Mouse (Mus musculus): ENCODE results near the gene Muc20. TPM values are rescaled to one million over a fixed set of nuclear protein-coding genes. Genes with fewer than 3 reads are reported as not detected.

The Muc20 gene
- polyA plus RNA-seq, 1 experiment from 2014 or later, result not detected

DNA sequence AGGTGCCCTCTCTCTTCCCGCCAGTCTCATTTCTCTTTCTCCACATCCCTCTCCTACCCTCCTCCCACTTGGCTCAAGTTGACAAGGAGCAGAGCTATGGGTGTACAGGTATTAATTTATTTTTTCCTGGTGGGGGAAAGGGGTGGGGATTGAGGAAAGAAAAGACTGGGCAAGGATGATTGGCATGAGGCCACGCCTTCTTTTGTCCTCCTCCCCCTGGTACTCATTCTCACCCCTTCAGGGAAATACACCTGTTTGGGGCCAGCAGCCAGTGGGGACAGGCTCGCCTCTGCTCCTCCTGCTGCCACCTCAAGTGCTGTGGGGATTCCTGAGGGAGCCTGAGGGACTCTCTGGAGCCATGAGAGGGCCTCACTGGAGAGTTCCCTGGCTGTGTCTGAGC is 61.2 kb downstream of the Muc20 start:
- Histone ChIP-seq H3K4me1 (no peaks in the 10 kb centered on the region), H3K4me2 (no peak overlapping the region), H3K27me3 (no peaks in the 10 kb centered on the region), H3K36me3 (ENCODE audit: poor library complexity, severe bottlenecking) (no peaks in the 10 kb centered on the region), H3K9me3 (replicated peaks) (0 out of 2 replicates have a peak, but pooled peaks cover 7% of the 10 kb centered on the region), H3K4me3 (no peak overlapping the region), H3K27ac (no peak overlapping the region), H3K9ac (no peak overlapping the region)
- WGBS, result 49% methylated on average over 3 of the region's 3 CpGs
- ATAC-seq, result no peak

DNA sequence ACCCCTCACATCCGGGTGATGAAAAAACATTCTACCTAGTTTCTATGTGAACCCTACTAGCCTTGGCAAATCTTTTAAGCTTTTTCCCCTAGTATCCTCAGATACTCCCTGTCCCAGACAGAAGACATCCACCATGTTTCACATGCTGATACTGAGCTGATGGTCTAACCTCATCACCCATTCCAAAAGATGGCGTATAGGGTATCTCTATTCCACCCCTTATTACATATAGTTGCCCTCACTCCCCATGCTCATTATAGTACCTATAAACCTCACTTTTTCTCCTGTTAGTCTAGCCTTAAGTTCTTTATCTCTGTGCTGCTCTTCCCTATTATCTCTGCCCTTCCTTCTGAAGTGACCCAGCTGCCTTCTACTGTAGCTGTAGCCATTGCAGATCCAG is 61.6 kb downstream of the Muc20 start, which contains the start of gene Muc4:
Gene Muc4, plus strand, starts transcription at position 301 of the 400 bp plus-strand sequence.
- H3K27ac ChIP-seq, result no peak within 1 kb of the TSS
- no peaks in the 10 kb centered on the region for H3K27me3 ChIP-seq
- H3K9ac ChIP-seq, result no peak within 1 kb of the TSS
- H3K36me3 ChIP-seq (ENCODE audit: poor library complexity, severe bottlenecking), result no peaks in the 10 kb centered on the region
- no peaks in the 10 kb centered on the region for H3K4me1 ChIP-seq
- H3K4me2 ChIP-seq, result no peak within 1 kb of the TSS
- H3K9me3 ChIP-seq (replicated peaks), result 0 out of 2 replicates have a peak, but pooled peaks cover 7% of the 10 kb centered on the region
- no peak within 1 kb of the TSS for H3K4me3 ChIP-seq
- no peak for ATAC-seq
- 93% methylated on average over 2 of the region's 2 CpGs for WGBS

DNA sequence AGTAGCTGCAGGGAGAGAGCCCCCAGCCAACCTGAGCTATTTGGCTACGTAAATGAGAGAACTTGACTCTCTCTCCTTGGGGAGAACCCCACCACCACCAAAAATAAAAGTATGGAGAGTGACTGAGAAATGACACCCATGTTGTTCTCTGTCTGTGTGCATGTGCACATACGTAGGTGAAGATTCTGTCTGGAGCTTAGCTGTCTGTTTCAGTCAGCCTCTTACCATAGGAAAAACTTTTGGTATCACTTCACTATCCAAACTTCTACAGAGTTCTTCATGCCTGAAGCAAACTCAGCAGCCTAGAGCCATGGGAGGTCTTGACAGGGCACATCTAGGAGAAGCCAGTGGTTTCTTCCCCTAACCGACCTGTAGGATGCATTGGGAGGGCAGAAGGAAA is 64.0 kb downstream of the Muc20 start:
- Histone ChIP-seq H3K4me2 (no peak overlapping the region), H3K27ac (no peak overlapping the region), H3K4me1 (no peaks in the 10 kb centered on the region), H3K9ac (no peak overlapping the region), H3K9me3 (replicated peaks) (0 out of 2 replicates have a peak, but pooled peaks cover 7% of the 10 kb centered on the region), H3K27me3 (no peaks in the 10 kb centered on the region), H3K36me3 (ENCODE audit: poor library complexity, severe bottlenecking) (no peaks in the 10 kb centered on the region), H3K4me3 (no peak overlapping the region)
- 87% methylated on average over 3 of the region's 3 CpGs for WGBS
- ATAC-seq, result no peak

DNA sequence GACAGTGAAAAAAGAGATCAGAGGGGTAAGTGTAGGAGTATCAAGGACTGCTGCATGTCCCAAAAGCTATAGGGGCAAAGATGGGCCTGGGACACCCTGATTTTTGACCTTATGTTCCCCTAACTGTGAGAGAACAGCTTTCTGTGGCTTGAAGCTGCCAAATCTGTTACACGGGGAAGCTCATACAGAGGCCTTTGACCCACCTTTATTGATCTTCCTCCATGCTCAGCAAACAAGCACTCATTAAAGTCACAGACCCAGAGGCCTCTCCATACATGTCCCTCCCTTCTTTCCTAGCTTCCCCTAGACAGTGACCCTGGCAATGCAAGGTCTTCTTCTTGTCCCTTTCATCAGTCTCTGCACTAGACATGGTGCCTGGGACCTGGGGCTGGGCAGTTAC is 68.5 kb downstream of the Muc20 start:
- Histone ChIP-seq H3K36me3 (ENCODE audit: poor library complexity, severe bottlenecking) (no peaks in the 10 kb centered on the region), H3K9me3 (replicated peaks) (0 out of 2 replicates have a peak, but pooled peaks cover 5% of the 10 kb centered on the region), H3K27me3 (no peaks in the 10 kb centered on the region), H3K4me2 (no peak overlapping the region), H3K27ac (no peak overlapping the region), H3K4me3 (no peak overlapping the region), H3K9ac (no peak overlapping the region), H3K4me1 (no peaks in the 10 kb centered on the region)
- WGBS, result 93% methylated on average over 1 of the region's 1 CpGs
- no peak for ATAC-seq

DNA sequence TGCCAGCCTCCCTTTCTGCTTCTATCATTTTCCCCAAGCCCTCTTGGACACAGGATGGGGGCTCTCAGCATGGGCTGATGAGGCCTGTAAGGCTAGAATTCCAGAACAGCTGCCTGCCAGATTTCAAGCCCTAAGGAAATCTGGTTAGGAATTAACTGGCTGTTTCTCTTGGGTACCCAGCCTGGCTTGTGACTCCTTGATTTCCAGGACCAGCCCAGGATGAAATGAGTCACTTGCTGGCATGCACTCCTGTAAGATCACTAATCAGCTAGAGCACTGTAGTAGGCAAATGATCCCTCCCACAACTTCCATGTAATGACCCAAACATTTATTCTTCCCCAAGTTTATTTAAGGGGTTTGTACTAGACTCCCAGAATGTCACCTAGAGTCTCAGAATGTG is 69.0 kb downstream of the Muc20 start:
- no peaks in the 10 kb centered on the region for H3K36me3 ChIP-seq (ENCODE audit: poor library complexity, severe bottlenecking)
- H3K4me2 ChIP-seq, result no peak overlapping the region
- ATAC-seq, result no peak
- no peak overlapping the region for H3K4me3 ChIP-seq
- H3K4me1 ChIP-seq, result no peaks in the 10 kb centered on the region
- no peaks in the 10 kb centered on the region for H3K27me3 ChIP-seq
- 0 out of 2 replicates have a peak, but pooled peaks cover under 1% of the 10 kb centered on the region for H3K9me3 ChIP-seq (replicated peaks)
- no peak overlapping the region for H3K9ac ChIP-seq
- H3K27ac ChIP-seq, result no peak overlapping the region

Other genes starting within 250 kb of the Muc20 start
- gene Tfrc, start 188.5 kb downstream of the Muc20 start, polyA plus RNA-seq (2015; fragmentation: Nextera tagmentation; extraction: Ambion mirVana), result 32.0 and 42.1 TPM in 2 replicates
- 14.6 TPM in 2 replicates for gene Tnk2, start 153.6 kb downstream of the Muc20 start, polyA plus RNA-seq (2015; fragmentation: Nextera tagmentation; extraction: Ambion mirVana)
- gene Muc4, start 61.5 kb downstream of the Muc20 start, polyA plus RNA-seq (2015; fragmentation: Nextera tagmentation; extraction: Ambion mirVana), result 0.04 TPM in 1 of 2 replicates, not detected in the other
- gene Smbd1, start 13.0 kb upstream of the Muc20 start, polyA plus RNA-seq (2015; fragmentation: Nextera tagmentation; extraction: Ambion mirVana), result not detected in 2 replicates
- gene Fyttd1, start 80.1 kb upstream of the Muc20 start, polyA plus RNA-seq (2015; fragmentation: Nextera tagmentation; extraction: Ambion mirVana), result 103 and 119 TPM in 2 replicates
- gene Rubcn, start 80.3 kb upstream of the Muc20 start, polyA plus RNA-seq (2015; fragmentation: Nextera tagmentation; extraction: Ambion mirVana), result 22.3 and 25.0 TPM in 2 replicates
- 36.7 and 39.9 TPM in 2 replicates for gene Lrch3, start 116.7 kb upstream of the Muc20 start, polyA plus RNA-seq (2015; fragmentation: Nextera tagmentation; extraction: Ambion mirVana)

Measured in forebrain, embryonic 13.5 days (tissue).